Mouse (Mus musculus): ENCODE data around the gene Osbpl3.

DNA sequence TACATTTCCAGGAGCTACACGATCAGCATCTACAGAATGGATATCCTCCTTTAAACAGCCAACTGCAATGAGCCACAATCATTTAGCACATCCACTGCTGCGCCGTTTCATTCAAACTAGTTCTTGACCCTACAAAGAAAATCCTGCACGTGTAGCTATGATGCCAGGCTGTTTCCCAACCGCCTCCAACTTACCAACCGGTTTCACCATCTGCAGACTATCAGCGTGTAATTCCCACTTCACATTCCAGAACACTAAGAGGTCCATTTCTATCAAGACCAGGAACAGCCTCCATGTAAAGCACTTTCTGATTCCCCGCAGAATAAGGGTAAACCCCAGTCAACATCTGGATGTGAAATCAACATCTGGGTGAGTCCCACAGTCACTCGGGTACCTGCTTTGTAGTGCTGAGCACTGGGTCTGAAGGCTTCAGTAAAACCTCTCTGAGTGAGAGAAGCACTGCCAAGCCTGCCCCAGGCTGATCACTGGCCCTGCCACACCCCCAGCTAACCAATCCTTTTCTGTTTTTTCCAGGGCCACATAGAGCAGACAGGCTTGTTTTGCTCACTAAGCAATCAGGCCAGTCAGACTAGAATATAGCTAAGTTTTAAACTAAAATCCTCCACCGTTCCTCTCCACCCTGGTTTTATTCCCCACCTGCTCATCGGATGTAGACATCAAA is 28.8 kb downstream of the Osbpl3 start:
- TF ChIP-seq TAL1 (IDR thresholded peaks at IDR 0.05; ENCODE audit: low read length), result no peak
- TF ChIP-seq GATA1 (IDR thresholded peaks at IDR 0.05; ENCODE audit: low read length), result no peak
